Mouse (Mus musculus) E14TG2a.4 (cell line): ENCODE data around the gene Psmd8.
"Not testable (repeated sequence)": the region's sequence is repeated elsewhere in the genome, so short reads cannot be mapped to it uniquely, and the experiment has no call there.

Source experiments
- CTCF ChIP-seq: conservative IDR thresholded peaks from 2 replicates; pipeline ENCODE4 v1.5.1; 2014; ENCODE audit warnings: low read length
- NANOG ChIP-seq: IDR thresholded peaks from 2 replicates; pipeline ENCODE4 v1.6.1; 2014; ENCODE audit warnings: borderline replicate concordance, low read length, mixed read lengths

GRCm38 (mm10) chr7:29181323-29181722 is 822 bp upstream of the Psmd8 start:
- not testable (repeated sequence) for TF ChIP-seq CTCF, NANOG
